Mouse (Mus musculus): ENCODE results near the gene Ptprn2.

The Ptprn2 gene

DNA sequence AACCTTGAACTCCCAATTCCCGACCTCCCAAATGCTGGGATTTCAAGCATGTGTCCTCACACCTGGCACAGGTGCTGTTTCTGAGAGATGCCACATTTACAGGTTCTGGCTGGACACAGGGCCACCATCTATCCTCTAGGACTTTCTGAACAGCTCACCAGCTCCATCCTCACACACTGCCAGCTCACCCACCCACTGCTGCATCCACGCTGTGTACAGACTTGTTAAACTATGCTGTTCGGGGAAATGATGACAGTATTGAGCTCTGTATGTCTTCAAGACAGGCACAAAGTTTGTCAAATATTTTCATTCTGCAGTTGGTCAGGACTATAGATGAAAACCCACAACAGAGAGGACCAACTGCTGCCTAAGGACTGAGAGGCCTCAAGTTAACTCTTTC lies 751.5 kb downstream of the Ptprn2 start:
- no peak for DNase-seq

GRCm38 (mm10) chr12:117239927-117240715 lies 754.6 kb downstream of the Ptprn2 start:
- no peak for DNase-seq

GRCm38 (mm10) chr12:117242181-117242580 lies 756.7 kb downstream of the Ptprn2 start:
- DNase-seq, result peak; percentile 97

DNA sequence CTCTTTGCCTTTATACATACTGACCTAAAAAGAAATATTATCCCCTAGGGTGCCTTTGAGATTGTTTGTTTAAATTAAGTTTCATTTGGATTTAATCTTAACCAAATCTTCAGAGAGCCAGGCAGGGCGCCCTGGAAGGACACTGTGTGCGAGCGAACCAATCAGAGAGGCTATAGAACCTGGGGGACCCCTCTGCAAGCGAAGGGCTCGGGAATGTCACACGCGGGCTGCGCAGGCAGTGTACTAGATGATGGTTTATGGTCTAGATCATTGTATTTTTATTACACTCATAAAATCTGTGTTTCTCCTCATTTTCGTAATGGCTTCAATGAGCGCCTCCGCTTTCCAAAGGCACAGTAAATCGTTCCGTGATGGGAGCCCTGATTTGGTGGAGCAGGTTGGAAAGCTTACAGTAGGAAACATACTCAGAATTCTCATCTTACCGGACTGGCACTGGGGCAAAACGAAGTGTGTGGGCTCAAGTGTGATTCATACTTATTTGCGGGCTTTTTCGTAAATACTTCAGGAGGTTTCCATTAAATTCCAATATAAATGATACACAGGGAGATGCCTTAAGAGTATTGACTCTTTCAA lies 760.5 kb downstream of the Ptprn2 start:
- no peak for DNase-seq

- no peak for DNase-seq
Measured at GRCm38 (mm10) chr12:117250465-117250864, 764.9 kb downstream of the Ptprn2 start.

GRCm38 (mm10) chr12:117251663-117252425 lies 766.3 kb downstream of the Ptprn2 start:
- no peak for DNase-seq

GRCm38 (mm10) chr12:117252426-117252779 lies 766.9 kb downstream of the Ptprn2 start:
- DNase-seq, result no peak

GRCm38 (mm10) chr12:117254356-117254755 lies 768.8 kb downstream of the Ptprn2 start:
- no peak for DNase-seq

DNA sequence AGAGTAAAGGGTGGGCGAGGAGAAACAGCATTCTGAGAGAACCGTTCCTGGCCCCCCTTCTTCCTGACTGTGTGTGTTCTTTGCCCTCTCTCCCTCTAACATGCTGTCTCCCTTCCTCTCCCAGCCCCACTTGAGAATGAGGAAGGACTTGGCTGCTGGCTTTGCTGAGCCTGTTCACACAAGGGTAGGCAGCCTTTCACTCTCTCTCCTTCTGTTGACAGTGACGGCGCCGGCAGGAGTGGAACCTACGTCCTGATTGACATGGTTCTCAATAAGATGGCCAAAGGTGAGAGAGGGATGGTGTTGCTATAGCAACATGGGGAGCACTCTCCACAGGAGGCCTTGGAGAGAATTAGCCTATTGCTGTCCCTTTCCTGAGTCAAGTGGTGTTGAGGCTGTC lies 769.8 kb downstream of the Ptprn2 start:
- DNase-seq, result no peak

GRCm38 (mm10) chr12:117255776-117256342 lies 770.3 kb downstream of the Ptprn2 start:
- DNase-seq, result no peak

DNA sequence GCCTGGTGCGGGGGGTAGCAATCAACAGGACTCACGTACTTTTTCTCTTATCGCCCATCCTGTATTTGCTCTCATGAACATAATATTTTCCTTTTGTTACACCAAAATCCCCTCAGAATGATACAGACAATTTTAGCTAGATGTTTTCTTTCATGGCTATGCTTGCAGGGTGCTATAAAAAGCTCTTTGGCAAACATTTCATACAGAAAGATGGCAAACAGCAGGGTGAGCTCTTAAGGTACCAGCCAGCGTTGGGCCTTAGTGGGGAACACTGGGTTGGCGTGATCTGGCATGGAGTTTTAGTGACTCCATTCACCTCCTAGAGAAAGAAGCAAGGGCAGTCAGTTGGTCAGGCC lies 771.3 kb downstream of the Ptprn2 start:
- no peak for DNase-seq

DNA sequence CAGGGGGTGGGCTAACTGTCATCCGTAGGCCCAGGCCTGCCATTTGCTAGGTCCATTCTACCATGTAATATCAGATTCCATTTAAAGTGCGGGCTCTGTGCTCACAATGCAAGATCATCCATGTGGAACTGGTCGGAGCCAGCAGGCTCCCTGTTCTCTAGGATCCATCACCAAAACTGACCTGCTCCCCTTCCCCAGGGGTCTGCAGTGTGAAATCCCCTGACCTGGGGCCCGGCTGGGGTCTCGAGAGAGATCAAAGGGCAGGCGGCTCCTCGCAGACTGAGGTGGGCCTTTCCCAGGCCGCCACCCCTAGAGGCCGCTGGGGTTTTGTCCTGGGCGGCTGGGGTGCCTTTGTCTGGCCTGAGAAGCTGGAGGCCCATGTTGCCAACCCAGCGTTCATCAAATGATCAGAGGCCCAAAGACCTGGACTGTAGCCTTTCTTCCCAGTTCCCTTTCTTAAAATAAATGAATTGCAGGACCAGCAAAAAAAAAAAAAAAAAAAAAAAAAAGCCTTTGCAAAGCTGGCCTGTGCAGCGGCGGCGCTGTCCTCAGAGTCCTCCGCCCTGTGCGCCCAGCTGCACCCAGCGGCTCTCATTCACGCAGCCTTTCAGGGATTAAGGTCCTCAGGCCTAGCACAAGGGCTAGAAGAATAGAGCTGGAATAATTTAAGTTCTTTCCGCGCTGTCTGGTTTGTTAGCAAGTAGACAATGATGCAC lies 771.8 kb downstream of the Ptprn2 start:
- no peak for DNase-seq

DNA sequence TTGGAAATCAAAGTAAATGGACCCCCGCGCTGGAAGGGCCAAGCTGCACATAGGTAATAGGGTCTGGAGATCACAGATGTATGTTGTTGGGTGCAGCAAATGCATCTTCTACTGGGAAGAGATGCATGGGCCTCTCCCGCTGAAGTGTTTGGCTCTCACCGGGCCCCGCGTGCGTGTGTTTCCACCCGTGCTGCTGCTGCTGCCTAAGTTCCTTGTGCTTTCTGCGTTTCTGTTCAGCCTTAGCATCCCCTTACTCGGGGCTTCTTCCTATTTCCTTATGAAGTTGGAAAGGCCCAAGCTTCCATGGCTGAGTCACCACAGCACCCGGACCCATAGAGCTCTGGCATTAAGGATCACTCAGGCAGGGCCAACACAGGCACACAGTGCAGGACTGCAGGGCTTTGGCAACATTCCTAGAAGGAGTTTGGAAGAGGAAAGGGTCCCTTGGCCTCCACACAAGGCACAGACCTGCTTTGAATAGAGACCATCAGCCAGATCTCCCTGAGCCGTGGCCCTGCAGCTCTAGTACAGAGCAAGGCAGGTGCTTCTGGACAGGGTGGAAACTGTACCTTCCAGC lies 772.5 kb downstream of the Ptprn2 start:
- DNase-seq, result no peak

GRCm38 (mm10) chr12:117260391-117261164 lies 775.1 kb downstream of the Ptprn2 start:
- no peak for DNase-seq

GRCm38 (mm10) chr12:117261165-117261440 lies 775.6 kb downstream of the Ptprn2 start:
- no peak for DNase-seq

GRCm38 (mm10) chr12:117262003-117262402 lies 776.5 kb downstream of the Ptprn2 start:
- DNase-seq, result no peak

DNA sequence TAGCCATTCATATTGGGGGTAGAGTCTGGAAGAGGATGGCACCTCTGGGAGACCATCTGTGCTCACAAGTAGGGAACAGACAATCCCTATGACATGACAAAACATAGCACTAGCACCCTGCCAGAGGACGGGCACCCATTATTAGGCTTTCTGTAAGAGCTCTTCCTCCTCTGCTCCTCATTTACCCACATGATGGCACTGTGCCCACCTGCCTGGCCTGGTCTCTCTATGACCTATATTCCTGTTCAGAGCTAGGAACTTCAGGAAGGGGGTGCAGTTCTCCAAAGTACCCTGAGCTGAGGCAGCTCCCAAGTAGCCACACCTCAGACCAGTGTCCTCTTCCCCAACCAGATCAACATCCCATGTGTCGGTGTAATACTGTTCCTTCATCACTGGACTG lies 777.6 kb downstream of the Ptprn2 start:
- no peak for DNase-seq

DNA sequence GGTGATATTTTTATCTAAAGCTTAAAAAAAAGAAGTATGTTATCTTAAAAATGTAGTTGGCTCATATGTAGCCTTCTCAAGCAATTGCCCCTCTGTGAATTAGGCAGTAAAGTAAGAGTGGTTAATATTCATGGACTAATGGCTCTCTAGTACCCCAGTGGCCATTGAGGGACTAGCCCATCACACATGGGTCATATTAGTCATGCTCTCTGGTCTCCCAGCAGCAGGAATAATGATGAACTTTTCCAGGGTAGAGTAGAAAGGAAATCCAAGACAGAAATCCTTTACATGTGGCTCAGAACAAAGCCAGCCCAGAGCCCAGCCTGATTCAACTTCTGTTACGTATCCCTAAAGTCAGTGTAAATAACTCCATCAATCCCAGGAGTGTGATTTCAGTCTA lies 779.7 kb downstream of the Ptprn2 start:
- DNase-seq, result no peak

DNA sequence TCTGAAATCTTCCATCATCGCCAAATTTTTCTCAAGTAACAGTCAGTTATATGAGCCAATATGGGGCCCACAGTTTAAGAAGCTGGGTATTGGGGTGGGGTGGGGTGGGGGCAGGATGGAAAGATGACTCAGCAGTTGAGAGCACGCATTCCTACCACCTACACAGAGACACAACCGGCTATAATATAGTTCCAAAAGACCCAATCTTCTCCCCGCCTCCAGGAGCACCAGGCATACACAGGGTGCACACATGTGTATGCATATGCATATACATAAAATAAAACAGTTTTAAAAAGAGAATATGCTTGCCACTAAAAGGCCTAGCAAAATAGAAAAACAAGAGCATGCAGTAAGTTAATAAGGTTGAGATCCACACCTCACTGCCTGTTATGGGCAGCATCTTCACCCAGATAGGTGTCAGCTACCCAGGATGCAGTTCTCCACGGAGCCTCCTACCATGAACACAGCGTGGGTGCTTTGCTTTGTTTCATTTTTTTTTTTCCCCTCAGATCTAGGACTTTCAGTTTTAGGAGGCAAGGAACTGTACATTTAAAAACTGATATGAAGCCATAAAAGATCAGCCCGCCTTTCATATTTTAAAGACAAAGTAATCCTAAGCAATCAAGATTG lies 783.1 kb downstream of the Ptprn2 start:
- DNase-seq, result no peak

GRCm38 (mm10) chr12:117269310-117269709 lies 783.8 kb downstream of the Ptprn2 start:
- DNase-seq, result no peak

DNA sequence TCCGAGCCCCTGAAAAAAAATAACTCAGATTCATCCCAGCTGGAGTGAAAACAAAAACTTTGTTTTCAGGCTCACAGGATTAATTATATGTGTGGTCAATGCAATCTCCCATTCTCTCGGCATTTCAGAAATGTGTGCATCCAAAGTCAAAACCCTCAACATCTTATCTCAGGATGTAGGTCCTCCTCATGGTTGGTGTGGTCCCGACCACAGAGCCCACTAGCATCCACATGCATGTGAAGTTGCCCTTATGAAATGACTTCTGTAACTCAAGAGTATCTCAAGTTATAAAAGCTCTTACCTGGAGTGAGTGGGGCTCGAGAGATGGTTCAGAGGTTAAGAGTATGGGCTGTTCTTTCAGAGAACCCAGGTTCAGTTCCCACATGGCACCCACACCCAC lies 784.7 kb downstream of the Ptprn2 start:
- no peak for DNase-seq

DNA sequence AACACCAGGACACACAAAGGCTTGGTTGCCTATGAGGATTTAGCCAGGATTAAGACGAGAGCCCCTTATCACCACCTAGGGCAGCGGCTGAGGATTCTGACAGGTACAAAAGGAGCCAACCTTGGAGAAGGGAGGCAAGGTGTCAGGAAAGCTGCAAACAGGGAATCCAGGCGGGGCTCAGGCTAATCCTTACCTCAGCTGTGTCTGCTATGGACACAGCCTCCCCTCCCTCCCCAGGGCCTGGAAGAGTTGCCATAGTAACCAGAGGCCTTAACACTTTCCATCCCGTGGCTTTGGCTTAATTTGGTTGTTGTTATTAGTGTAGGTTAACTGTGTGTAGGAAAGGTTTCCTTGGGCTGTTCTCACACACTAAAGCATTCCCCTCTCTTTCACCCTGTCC lies 787.6 kb downstream of the Ptprn2 start:
- DNase-seq, result no peak
